Mouse (Mus musculus): ENCODE measurements around the gene Itga10. TPM values are rescaled to one million over a fixed set of nuclear protein-coding genes. Genes with fewer than 3 reads are reported as not detected.

Gene Itga10
- total and polyA plus RNA-seq, 3 experiments = 0.36 to 1.2 (median 1.0) TPM

DNA sequence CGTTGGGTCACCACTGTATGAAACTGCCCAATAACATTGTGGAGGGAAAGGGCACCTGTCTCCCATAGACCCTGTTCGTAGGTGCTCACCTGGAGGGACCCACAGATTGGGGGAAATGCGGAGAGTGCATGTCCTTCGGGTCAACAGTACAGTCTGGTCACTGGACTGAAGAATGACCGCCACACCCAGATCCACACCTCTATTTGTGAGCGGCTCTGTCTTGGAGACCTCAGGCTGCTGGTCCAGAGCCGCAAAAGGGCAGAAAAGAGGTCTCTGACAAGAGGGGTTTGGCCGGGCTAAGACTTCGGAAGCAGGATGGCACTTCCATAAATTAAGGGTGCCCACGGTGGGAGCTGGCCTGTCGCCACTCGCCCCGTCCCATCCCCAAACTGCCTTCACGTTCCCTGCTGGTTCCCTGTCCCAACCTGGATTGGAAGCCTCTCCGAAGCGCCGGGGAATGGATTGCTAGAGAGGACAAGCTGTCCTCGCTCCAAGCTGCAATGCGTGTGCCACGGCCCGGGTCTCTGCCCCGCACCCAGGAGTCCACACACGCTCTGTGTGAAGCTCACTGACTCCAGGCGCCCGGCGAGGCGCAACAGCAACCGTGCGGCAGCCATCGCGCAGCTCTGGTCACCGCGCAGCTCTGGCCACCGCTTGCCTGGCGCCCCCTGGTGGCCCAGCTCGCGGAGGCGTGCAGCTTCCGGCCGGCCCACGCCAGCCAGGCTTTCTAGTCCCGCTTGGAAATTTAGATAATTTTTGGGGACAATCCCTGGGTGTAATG, 62.7 kb downstream of the Itga10 start, which contains the start of gene Nudt17 (continued):
- TF ChIP-seq ELF1 (IDR thresholded peaks at IDR 0.05; ENCODE audit: low read depth, low read length) (peak; percentile 67), NELFE (IDR thresholded peaks at IDR 0.05; ENCODE audit: low read depth, low read length) (no peak), POLR2AphosphoS2 (IDR thresholded peaks at IDR 0.05; ENCODE audit: low read depth, low read length) (no peak), HCFC1 (IDR thresholded peaks at IDR 0.05; ENCODE audit: low read depth, low read length) (peak; percentile 21; the same call in 1 of the 2 replicates), RCOR1 (conservative IDR thresholded peaks at IDR 0.05; ENCODE audit: low read depth, low read length) (no peak), MAZ (IDR thresholded peaks at IDR 0.05; ENCODE audit: low read depth, low read length) (no peak), ZNF384 (IDR thresholded peaks at IDR 0.05; ENCODE audit: low read depth, low read length) (no peak), GABPA (IDR thresholded peaks at IDR 0.05; ENCODE audit: insufficient replicate concordance, low read depth, low read length) (no peak), IRF4 (IDR thresholded peaks at IDR 0.05; ENCODE audit: low read depth, low read length) (peak; percentile 52; the same call in 1 of the 2 replicates), MYC (IDR thresholded peaks at IDR 0.05; ENCODE audit: low read depth, low read length) (0 out of 2 replicates have a peak, but pooled peaks have one; percentile 20), CHD1 (IDR thresholded peaks at IDR 0.05; ENCODE audit: low read depth, low read length) (no peak), JUND (conservative IDR thresholded peaks at IDR 0.05; ENCODE audit: low read depth, low read length) (no peak), ZC3H11A (IDR thresholded peaks at IDR 0.05; ENCODE audit: low read depth, low read length) (peak; percentile 44), RAD21 (IDR thresholded peaks at IDR 0.05; ENCODE audit: low read depth, low read length) (peak; percentile 70), USF2 (conservative IDR thresholded peaks at IDR 0.05; ENCODE audit: low read depth, low read length) (no peak), TCF12 (IDR thresholded peaks at IDR 0.05; ENCODE audit: low read depth, low read length) (no peak)

DNA sequence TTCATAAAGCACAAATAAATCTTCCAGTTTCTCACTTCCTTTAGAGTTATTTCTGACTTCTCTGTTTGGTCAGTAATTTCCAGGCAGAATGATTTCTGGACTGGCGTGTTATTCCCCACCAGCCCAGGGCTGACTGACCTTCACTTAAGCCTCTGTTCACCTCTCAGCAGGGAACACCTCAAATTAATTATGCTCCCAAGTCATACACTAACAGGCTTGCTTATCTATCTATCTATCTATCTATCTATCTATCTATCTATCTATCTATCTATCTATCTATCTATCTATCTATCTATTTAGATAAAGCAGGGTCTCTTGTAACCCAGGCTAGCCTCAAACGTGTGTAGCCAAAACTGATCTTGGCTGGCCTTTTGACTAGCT, 63.3 kb downstream of the Itga10 start:
- DNase-seq (ENCODE audit: extremely low read depth) = no peak
- Histone ChIP-seq H3K27me3 (replicated peaks) (no peaks in the 10 kb centered on the region), H3K9me3 (replicated peaks; ENCODE audit: low read length) (peaks cover 4% of the 10 kb centered on the region), H3K4me1 (ENCODE audit: control insufficient read depth in 1 of 2, insufficient read depth in 2 of 2) (peaks cover 3 to 8% of the 10 kb centered on the region in 2 experiments; a peak in 2 of 4 replicates), H3K9ac (ENCODE audit: insufficient read depth, low read depth) (no peak overlapping the region), H3K4me2 (ENCODE audit: insufficient read depth, low read depth, poor library complexity, severe bottlenecking) (no peak overlapping the region), H3K79me2 (replicated peaks; ENCODE audit: control insufficient read depth, extremely low read depth, insufficient read depth, poor library complexity, severe bottlenecking) (no peaks in the 10 kb centered on the region), H3K27ac (ENCODE audit: insufficient read depth, low read depth) (no peak overlapping the region), H3K4me3 (replicated peaks in 1 of 3; ENCODE audit: low read depth in 2 of 3, low read length in 2 of 3, poor library complexity in 1 of 3) (no peak overlapping the region), H3K36me3 (replicated peaks in 1 of 2; ENCODE audit: control insufficient read depth in 1 of 2, insufficient read depth in 1 of 2, low read length in 1 of 2) (peaks cover 55 to 83% of the 10 kb centered on the region in 2 experiments)
- dilution Hi-C loops (cut with MboI; ENCODE audit: extremely low pct_ligation_motif_present, extremely low pct_unique_long_range_greater_than_20kb, low sequenced_read_pairs) = no loop called here
- TF ChIP-seq JUN (IDR thresholded peaks at IDR 0.05; ENCODE audit: insufficient read depth, low read depth, low read length) (no peak), ZC3H11A (IDR thresholded peaks at IDR 0.05; ENCODE audit: low read depth, low read length) (no peak), USF2 (conservative IDR thresholded peaks at IDR 0.05; ENCODE audit: low read depth, low read length) (no peak), SMC3 (IDR thresholded peaks at IDR 0.05; ENCODE audit: low read depth, low read length) (no peak), ELF1 (IDR thresholded peaks at IDR 0.05; ENCODE audit: low read depth, low read length) (no peak), EP300 (IDR thresholded peaks at IDR 0.05; ENCODE audit: low read length) (no peak), IRF4 (IDR thresholded peaks at IDR 0.05; ENCODE audit: low read depth, low read length) (no peak), MAFK (IDR thresholded peaks at IDR 0.05; ENCODE audit: insufficient replicate concordance, low read length) (no peak), POLR2AphosphoS2 (IDR thresholded peaks at IDR 0.05; ENCODE audit: low read depth, low read length) (no peak), CTCF (conservative IDR thresholded peaks at IDR 0.05 in 1 of 2, IDR thresholded peaks at IDR 0.05 in 1 of 2; ENCODE audit: low read depth in 2 of 2, low read length in 2 of 2) (no peak), MYC (IDR thresholded peaks at IDR 0.05; ENCODE audit: low read depth, low read length) (no peak), ETS1 (conservative IDR thresholded peaks at IDR 0.05; ENCODE audit: low read depth, low read length) (no peak), CHD1 (IDR thresholded peaks at IDR 0.05; ENCODE audit: low read depth, low read length) (no peak), SIN3A (IDR thresholded peaks at IDR 0.05; ENCODE audit: low read length) (no peak), KAT2A (IDR thresholded peaks at IDR 0.05; ENCODE audit: insufficient replicate concordance, low read length) (no peak), GABPA (IDR thresholded peaks at IDR 0.05; ENCODE audit: insufficient replicate concordance, low read depth, low read length) (no peak), USF1 (IDR thresholded peaks at IDR 0.05; ENCODE audit: low read depth, low read length) (no peak)
- in situ Hi-C loops (cut with MboI; ENCODE audit: low pct_ligation_motif_present, low pct_unique_long_range_greater_than_20kb, low sequenced_read_pairs) = loop anchor here (5.0 kb wide), 1 partner anchor 46 kb away; no protein-coding TSS in a partner anchor

Data from CH12.LX (cell line).